Mouse (Mus musculus) lung, postnatal 36 days (tissue): ENCODE measurements around the gene Apol7e.
"Not testable (repeated sequence)": the region's sequence is repeated elsewhere in the genome, so short reads cannot be mapped to it uniquely, and the experiment has no call there.

Experiments
- DNase-seq: peaks from one replicate; pipeline ENCODE4 v3.0.0; 2022; ENCODE audit warnings: mixed read lengths

Apol7e gene

DNA sequence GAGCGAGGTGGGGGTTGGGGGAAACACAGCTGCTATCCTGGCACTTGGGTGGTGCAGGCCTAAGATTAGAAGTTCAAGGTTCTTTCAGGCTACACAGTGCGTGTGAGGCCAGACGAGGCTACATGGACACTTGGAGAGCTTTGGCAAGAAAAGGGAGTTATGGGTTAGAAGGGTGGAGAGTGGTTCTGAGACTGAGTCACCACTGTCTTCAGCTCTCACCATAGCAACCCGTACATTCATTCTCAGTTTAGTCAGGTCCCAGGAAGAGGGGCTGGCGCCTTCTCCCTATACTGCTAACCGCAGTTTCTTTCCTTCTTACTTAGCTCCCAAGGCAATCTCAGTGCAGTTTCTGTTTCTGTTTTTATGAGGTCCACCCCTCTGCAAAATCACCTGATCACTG lies 42.9 kb downstream of the Apol7e start:
- DNase-seq, result not testable (repeated sequence)

DNA sequence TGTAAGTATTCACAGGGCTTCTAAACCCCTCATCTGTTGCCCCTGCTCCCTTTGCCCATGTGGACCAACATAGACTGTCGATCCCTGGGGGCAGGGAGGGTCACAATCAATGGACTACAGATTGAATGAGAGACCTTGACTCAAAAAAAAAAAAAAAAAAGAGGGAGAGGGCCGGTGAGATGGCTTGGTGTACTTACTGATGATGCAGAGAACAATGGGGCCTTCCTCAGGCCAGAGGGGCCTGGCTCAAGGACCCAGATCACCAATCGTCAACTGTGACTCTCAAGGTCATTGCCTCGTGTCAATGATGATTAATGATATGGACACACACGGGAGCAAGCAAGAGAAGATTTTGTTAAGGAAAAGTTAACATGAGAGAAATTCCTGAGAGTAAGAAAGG lies 46.0 kb downstream of the Apol7e start:
- no peak for DNase-seq

DNA sequence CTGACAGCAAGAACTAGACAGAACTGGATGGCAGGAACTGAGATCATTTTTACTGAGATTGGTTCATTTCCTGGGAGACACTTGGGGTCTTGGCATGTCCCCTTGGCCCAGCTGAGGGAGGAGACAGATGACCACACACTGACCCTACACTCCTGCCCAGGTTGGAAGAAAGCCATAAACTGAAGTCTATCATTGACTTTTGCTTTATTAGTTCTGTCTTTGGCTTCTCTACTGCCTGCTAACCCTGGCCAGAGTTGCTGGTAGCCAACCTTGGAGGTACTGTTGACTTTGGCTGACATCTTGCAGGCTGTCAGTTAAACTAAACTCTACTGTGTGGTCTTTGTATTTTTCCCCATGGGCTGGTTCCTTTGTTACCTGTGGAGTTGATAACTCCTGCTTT lies 46.4 kb downstream of the Apol7e start:
- no peak for DNase-seq

DNA sequence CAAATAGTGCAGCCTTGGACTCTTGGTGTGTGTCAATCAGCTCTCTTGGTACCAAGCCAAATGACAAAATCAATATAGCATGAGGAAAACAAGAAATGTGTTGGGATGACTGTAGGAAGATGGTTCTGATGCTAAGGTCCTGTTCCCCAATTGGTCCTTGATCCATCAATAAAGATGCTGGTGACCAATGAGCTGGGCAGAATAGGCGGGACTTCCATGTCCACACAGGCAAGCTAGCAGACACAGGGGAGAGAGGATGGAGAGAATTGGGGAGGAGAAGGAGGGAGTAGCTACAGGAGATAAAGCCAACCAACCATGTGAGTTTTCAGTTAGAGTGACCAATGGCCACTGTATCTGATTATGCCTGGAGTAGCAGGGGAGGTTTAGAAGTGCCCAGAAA lies 47.7 kb downstream of the Apol7e start:
- DNase-seq, result no peak

DNA sequence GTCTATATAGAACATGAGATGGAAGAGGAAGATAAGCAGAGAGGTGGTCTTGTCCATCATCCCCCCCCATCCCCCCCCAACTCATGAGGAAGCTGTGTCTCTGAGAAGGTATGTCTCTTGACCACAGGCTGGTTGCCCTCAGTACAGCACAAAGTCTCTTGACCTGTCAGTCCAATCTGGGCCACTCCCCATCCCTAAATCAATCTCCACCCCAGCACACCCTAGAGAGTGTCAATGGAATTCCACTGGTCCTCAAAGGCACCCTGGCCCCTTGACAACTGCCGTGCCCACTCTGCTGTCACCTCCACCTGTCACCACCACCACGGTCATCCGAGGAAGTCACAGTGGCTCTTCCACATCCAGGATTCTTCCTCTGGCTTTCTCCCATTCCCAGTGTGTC lies 49.8 kb downstream of the Apol7e start:
- DNase-seq, result no peak

DNA sequence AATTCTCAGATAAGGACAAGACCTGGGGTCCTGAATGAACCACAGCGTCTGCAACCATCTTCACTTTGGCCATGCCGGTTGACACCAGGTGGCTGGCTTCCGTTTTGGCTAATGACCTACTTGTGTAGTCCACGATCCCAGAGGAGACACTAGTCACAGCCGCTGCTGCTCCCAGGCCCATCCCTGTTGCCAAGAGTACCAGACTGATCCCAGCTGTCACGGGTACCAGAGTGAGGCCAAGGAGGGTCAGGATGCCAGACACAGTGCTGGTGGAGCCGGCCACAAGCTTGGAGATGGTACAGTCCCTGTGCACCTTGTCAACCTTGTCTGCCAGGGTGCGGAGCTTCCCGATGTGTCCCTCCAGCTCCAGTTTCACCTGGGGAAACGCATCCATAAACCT lies 51.1 kb downstream of the Apol7e start:
- no peak for DNase-seq

DNA sequence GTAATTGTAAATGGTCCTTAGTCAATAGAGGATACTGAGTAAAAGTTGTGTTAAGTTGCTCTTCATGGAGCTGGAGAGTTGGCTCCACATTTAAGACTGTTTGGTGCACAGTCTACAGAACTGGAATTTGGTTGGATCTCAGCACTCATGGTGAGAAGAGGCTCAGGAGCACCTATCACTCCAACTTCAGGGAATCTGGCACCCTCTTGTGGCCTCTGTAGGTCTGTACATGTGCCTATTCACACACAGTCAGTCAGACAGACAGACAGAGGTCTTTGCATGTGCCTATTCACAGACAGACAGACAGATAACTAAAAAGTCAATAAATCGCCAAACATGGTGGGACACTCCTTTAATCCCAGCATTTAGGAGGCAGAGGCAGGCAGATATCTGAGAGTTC lies 51.8 kb downstream of the Apol7e start:
- peak; percentile 75 for DNase-seq

DNA sequence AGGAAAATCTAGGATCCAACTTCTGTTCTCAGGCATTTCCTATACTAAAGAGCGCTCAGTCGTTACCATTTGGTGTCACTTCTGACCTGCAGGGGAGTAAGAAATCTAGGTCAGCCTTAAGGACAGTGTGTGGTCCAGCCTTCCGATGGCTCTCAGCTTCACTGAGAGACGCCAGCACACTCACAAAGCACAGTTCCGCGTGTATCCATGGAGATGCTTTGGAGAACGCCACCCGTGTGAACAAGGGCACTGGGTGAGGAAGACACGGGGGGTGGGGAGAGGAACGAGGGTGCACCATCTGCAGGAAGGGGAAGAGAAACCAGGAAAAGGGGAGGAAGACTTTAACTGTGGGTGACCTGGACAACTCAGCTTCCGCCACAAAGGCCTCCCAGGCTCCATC lies 53.8 kb downstream of the Apol7e start:
- DNase-seq, result no peak

DNA sequence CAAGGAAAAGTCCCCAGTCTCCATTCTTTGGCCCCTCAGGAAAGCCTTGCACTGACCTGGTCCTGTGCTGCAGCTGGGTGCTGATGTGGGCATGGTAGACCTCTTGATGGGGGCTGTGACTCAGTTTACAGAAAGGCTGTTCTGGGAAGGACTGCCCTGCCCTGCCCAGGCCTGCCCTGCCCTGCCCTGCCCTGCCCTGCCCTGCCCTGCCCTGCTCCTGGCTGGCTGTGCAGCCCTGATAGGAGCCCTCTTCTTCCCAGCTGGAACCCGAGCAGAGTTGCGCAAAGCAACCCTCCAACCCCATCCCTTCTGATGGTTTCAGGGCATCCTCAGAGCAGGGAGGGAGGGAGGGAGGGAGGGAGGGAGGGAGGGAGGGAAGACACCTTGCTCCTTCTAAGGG lies 56.5 kb downstream of the Apol7e start:
- DNase-seq, result no peak

DNA sequence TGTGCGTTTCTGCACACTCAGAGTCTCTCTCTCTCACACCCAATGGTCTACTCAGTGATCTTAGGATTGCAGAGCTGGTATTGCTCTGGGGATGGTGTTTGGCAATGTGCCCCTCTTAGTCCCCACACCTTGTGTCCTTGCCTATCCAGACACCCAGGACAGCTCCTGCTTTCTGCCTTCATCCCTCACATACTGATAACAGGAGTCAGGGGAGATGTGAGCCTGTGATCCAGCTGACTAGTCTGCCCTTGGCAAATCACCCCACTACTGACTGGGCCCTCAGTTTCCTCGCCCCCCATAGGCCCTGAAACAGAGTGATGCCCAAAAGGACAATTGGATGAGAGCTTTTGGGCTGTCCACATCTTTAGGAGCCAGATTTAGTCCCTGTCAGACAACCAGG lies 57.4 kb downstream of the Apol7e start:
- no peak for DNase-seq

DNA sequence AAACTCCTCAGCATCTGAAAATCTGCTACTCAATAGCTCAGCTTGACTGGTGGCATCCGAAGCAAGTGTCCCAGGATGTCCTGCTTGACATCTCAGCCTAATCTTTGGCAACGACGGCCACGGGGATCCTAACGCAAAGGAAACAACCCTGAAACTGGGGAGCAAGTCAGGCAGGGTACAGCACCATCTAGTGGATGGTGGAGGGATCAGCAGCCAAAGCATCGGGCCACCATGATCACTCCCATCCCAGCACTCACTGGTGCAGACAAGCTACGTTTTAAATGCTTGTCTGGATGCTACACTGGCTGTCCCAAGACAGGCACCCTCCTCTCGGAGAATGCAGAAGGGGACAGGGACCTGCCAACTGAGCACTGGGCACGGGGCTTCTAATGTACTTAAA lies 58.2 kb downstream of the Apol7e start, which contains the start of gene Apol8:
TSS of gene Apol8 (minus strand) at position 156 of the 400 bp plus-strand sequence.
- peak; percentile 65 for DNase-seq

DNA sequence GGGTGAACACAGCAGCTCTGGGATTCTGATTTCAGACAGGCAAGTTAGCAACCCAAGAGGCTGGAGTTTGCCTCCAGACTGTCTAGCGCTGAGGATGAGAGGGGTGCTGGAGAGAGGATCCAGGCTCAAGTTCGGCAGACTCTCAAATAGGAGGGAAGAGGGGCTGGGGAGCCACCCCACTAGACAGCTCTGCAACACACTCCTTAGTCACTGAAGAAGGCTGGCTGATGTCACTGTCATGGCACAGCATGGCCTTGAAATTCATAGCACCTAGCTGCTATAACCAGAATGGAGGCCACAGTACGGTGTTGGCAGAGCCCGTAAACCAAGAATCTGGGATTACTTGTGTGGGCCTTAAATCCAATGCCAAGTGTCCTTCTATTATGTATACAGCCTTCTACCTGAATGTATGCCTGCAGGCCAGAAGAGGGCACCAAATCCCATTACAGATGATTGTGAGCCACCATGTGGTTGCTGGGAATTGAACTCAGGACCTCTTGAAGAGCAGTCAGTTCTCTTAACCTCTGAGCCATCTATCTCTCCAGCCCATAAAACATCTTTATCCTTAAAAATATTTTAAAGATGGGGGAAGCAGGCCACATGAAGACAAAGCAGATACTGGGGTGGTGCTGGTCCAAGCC lies 59.0 kb downstream of the Apol7e start:
- no peak for DNase-seq

DNA sequence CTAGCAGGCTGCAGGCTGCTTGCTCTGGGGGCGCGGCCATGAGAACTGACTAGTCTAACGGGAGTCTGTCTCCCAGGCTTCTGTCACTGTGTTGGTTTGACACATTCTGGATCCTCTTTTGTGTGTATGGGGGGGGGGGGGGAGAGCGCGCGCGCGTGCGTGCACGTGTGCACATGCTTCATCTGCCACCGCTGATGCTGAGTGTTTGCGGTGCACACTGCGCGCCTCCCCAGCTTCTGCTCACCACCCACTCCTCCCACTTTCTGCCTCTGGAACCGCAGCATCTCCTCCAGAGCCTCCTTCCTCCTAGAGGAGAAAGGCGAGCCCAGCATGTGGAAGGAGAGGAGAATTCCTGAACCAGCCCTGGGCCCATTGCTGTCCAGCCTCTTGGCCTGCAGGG lies 61.4 kb downstream of the Apol7e start:
- DNase-seq, result no peak

DNA sequence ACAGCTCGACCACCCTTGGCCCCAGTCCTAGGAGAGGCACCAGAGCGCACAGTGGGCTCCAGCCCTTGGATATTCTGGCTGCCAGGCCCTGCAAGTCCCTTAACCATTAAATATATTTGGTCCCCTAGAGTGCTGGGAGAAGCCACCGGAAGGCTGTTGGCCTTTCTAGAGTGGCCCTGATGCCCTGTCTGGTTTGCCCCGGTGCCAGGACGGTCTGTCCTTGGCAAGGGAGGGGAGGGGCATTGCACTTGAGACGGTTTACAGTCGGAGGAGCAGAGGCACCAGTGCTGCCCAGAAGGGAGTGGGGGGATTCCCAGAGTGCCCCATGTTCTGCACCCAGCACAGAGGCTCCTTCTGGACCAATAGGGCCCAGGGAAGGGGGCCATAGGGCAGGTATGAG lies 62.4 kb downstream of the Apol7e start:
- DNase-seq, result no peak

DNA sequence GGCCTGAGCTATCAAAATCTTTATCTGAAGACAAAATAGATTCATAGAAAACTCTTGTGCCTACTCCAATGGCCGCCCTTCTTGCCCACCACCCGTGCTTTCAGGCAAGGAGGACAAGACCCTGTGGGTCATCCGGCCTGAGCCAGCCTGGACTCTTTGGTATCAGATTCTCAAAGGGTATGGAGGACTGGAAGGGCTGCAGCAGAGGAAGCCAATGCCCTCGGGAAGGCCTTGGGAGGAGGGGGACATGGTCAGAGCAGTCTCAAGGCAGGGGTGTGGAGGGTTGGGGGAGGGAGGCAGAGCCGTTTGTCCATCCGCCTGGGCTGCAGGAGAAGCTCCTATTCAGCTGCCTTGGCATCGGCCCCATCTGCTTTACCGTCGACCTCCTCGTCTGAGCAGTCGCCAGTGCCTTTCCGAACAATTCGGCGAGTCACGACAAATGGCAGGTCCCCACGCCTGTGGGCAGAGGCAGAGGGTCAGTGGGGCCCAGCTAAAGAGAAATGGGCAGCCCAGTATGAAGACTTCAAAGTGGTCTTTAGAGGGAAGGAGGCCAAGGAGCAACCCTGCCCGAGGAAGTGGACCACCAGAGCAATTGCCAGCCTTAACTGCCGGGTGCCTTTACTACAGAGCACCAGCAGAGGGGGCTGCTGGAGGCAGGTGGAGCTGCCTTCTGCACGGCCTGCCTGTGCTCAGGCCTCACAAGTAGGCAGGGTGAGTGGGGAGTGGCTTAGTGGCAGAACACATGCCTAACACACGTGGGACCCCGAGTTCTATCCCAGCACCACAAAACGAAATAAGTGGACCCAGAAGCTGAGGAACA lies 63.1 kb downstream of the Apol7e start:
- DNase-seq, result peak; percentile 44

DNA sequence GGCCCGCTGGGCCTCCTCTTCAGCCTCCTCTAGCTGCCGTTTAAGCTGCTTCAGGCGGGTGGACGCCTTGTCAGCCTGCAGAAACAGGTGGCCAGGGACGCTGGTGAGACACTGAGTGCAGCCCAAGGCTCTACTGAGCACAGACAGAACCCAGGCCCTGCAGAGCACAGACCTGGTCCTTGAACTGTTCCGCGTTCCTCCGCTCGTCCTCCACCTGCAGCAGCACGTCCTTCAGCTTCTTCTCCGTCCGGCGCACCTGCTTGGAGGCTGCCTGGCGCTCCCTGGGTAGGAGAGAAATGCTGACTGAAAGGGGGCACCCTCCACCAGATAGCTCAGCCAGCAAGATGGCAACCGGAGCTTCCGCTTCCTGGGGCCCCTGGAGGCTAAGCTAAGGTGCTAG lies 64.4 kb downstream of the Apol7e start:
- no peak for DNase-seq

DNA sequence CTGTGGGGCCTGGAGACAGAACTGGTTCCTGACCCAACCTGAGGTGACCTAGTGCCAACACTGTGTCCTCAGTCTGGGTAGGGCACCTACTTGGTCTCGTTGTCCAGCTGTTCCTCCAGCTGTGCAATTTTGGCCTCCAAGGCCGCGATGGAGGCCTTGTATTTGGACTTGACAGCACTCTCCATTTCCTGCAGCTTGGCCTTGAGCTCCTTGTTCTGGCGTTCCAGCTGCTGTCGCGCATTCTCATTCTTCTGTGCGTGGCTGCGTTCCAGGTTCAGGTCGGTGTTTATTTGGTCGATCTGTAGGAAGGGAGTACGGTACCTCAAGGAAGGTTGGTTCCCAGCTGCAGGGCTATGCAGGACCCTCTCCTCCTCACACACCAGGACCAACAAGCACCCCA lies 65.0 kb downstream of the Apol7e start:
- DNase-seq, result no peak

DNA sequence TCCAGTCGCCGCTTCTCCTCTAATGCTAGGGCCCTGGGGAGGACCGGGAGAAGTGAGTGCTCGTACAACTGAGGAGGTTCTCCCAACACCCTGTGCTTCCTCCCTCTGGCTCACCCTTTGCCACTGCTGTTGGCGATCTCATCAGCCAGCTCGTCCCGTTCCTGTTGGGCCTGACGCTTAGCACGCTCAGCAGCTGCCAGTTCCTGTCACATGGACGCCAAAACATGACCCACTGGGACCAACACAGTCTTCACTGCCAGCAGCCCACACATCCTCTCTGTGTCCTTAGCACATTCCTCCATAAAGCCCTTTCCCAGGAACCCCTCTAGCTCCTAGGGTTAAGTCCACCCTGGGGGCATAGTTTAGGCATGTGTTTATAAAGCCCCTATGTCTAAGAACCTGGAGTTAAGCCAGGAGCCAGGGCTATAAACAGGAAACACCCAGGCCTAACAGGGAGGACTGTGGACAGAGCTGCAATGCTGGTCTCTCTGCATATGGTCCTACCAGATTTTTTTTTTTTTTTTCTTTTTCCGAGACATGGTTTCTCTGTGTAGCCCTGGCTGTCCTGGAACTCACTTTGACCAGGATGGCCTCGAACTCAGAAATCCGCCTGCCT lies 65.8 kb downstream of the Apol7e start:
- peak; percentile 84 for DNase-seq

DNA sequence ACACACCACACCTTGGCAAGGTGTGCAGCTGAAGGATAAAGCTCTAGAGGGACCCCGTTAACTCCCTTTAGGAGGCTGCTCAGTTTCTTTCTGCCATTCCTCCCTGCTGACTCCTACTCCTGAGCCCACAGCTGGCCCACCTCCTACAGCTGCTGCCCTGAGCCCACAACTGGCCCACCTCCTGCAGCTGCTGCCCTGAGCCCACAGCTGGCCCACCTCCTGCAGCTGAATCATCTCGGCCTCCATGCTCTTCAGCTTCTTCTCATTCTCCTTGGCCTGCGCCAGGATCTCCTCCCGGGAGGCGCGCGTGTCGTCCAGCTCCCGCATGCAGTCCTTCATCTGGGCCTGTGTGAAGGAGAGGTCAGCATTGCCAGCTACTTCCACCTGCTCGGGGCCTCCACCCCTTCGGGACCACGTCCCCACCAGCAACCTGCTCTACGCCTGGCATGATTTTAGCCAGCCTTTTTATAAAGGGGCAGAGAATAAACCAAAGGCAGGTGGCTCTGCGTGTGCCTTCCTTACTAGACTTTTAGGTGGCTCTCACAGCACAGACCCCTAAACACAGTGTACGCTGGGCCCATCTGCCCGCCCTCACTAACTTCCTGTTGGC lies 66.9 kb downstream of the Apol7e start:
- no peak for DNase-seq

DNA sequence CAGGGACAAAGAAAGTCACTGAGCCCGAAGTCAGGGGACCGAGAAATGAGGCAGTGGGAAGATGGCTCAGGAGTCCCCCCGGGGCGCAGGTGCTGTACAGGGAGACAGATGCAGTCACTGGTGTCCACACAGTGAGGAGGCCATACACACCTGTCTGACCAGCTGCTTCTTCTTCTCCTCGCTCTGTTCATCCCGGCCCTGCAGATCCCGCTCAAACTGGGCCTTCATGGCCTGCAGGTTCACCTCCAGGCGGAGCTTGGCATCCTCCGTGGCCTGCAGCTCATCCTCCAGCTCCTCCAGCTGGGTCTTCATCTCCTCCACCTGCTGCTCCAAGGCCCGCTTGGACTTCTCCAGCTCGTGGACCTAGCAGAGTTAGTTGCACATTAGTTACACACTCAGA lies 68.3 kb downstream of the Apol7e start:
- no peak for DNase-seq
